Mouse (Mus musculus): Measurements from ENCODE around the gene Pak1.

Pak1 gene

GRCm38 (mm10) chr7:97788190-97788668, at the start of gene Pak1:
TSS of gene Pak1 (plus strand) at chr7:97788541.
- peak; percentile 11 to 31 for DNase-seq (ENCODE audit: low spot score in 2 of 2)

- DNase-seq (ENCODE audit: low spot score in 2 of 2) = no peak
Measured at GRCm38 (mm10) chr7:97740948-97741347, 47.4 kb upstream of the Pak1 start.

GRCm38 (mm10) chr7:97741756-97742291, 46.5 kb upstream of the Pak1 start:
- DNase-seq (ENCODE audit: low spot score in 2 of 2) = no peak

- DNase-seq (ENCODE audit: low spot score in 2 of 2) = peak; percentile 17 to 39
Measured at GRCm38 (mm10) chr7:97745299-97745698, 43.0 kb upstream of the Pak1 start.

GRCm38 (mm10) chr7:97747176-97747707, 41.1 kb upstream of the Pak1 start:
- DNase-seq (ENCODE audit: low spot score in 2 of 2) = no peak

- peak; percentile 83 to 85 for DNase-seq (ENCODE audit: low spot score in 2 of 2)
Measured at GRCm38 (mm10) chr7:97747787-97748497, 40.4 kb upstream of the Pak1 start.

GRCm38 (mm10) chr7:97748527-97749206, 39.7 kb upstream of the Pak1 start:
- DNase-seq (ENCODE audit: low spot score in 2 of 2) = peak; percentile 53 to 66

GRCm38 (mm10) chr7:97749207-97750190, 38.8 kb upstream of the Pak1 start:
- peak; percentile 28 to 35 for DNase-seq (ENCODE audit: low spot score in 2 of 2)

GRCm38 (mm10) chr7:97756967-97757881, 31.1 kb upstream of the Pak1 start:
- no peak for DNase-seq (ENCODE audit: low spot score in 2 of 2)

- no peak for DNase-seq (ENCODE audit: low spot score in 2 of 2)
Measured at GRCm38 (mm10) chr7:97764591-97764990, 23.8 kb upstream of the Pak1 start.

GRCm38 (mm10) chr7:97765181-97765962, 23.0 kb upstream of the Pak1 start:
- DNase-seq (ENCODE audit: low spot score in 2 of 2) = peak; percentile 47 to 54

GRCm38 (mm10) chr7:97765963-97766347, 22.4 kb upstream of the Pak1 start:
- DNase-seq (ENCODE audit: low spot score in 2 of 2) = no peak

- DNase-seq (ENCODE audit: low spot score in 2 of 2) = no peak
Measured at GRCm38 (mm10) chr7:97766406-97767166, 21.8 kb upstream of the Pak1 start.

GRCm38 (mm10) chr7:97767841-97768240, 20.5 kb upstream of the Pak1 start:
- DNase-seq (ENCODE audit: low spot score in 2 of 2) = no peak

GRCm38 (mm10) chr7:97769020-97769419, 19.3 kb upstream of the Pak1 start:
- no peak for DNase-seq (ENCODE audit: low spot score in 2 of 2)

- DNase-seq (ENCODE audit: low spot score in 2 of 2) = peak; percentile 20 to 35
Measured at GRCm38 (mm10) chr7:97770841-97771620, 17.3 kb upstream of the Pak1 start.

- DNase-seq (ENCODE audit: low spot score in 2 of 2) = peak; percentile 12 to 17
Measured at GRCm38 (mm10) chr7:97775380-97775779, 13.0 kb upstream of the Pak1 start.

GRCm38 (mm10) chr7:97775923-97776322, 12.4 kb upstream of the Pak1 start:
- no peak for DNase-seq (ENCODE audit: low spot score in 2 of 2)
